Mouse (Mus musculus) left cerebral cortex, postnatal 36 days (tissue): ENCODE data around the gene Fkbp7. TPM values are rescaled to one million over a fixed set of nuclear protein-coding genes. Genes with fewer than 3 reads are reported as not detected.
A peak's percentile ranks its signal among the peaks of the same experiment; 100 is the strongest.
"Not testable (repeated sequence)": the region's sequence is repeated elsewhere in the genome, so short reads cannot be mapped to it uniquely, and the experiment has no call there.

Experiments used
- DNase-seq, 2 experiments: peaks; one replicate each; pipeline ENCODE4 v3.0.0; 2021 to 2022; ENCODE audit warnings: low spot score in 2 of 2, mixed read lengths in 1 of 2
- intact Hi-C: fragments of 180-260 bp; cut with DNase I; formaldehyde crosslinking; loops from one replicate; pipeline ENCODE4 v1.15.1; 2025
- total RNA-seq, 2 experiments: library from RNA; stranded (reverse); gene quantifications; 2 replicates each; pipeline ENCODE4 v1.2.3; 2021

Fkbp7 gene
- total RNA-seq, 2 experiments from 2014 or later, result 3.6 to 6.1 TPM

DNA sequence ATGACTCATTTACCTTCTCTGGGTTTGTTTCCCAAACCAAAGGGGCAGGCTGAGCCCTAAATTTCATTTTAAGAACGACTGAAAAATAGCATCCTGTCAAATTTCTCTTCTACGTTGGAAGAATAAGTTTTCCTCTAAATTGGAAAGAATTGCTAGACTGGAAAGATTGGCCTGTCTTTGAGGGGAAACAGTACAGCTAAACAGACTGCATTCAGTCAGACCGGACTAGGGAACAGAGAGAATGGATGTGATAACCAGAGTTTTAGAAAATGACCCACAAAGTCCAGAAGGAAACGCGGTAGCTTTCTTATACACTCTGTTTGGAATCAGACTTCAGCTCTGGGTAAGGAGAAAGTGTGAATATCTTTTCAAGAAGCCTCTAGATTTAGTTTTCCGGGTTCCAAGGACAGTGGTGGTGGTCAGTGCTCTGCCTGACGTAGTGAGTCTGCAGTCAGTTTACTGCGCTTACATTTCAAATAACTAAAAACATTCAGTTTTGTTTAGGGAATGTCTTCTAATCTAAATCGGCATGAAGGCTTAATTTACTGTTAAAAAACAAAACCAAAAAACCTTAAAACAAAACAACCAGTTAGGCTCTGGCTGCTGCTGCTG, 676 bp downstream of the Fkbp7 start:
- intact Hi-C loops, result loop anchor here (2.0 kb wide), 1 partner anchor 23 kb away; the partner anchor contains the start of genes Pjvk and Prkra
- DNase-seq, result no peak

DNA sequence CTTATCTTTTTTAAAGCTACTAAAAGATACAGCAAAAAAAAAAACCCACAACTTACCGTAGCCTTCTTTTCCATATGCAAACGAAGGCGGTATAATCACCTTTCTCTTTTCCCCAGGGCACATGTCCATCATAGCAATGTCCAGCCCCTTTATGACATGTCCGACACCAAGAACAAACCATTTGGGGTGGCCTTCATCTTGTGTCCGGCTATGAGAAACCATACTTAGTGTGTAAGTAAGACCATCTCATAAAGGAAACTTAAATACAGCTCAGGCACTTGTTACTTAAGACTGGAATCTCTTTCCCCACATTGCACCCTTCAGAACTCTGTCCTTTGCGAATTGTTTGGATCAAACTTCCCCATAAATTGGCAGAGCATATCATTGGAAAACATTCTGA, 1.3 kb downstream of the Fkbp7 start:
- intact Hi-C loops, result loop anchor here (2.0 kb wide), 1 partner anchor 23 kb away; the partner anchor contains the start of genes Pjvk and Prkra
- no peak for DNase-seq

DNA sequence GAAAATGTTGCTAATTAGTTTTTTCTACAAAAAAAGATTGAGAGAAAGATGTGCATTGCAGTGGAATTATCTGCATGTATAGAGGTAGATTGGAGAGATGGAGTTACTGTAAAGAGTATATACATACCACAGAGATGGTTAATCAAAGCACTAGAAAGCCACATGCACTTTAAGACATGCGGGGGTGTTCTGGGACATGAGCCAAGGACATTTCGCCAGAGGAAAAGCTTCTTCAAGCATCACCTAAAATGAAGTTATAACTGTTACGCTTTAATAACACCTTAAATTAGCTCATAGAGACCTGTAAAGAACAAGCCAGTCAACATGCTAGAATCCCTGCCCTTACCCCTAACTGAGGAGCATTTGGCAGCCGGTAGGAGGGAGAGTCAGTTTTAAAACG, 5.7 kb downstream of the Fkbp7 start:
- intact Hi-C loops, result no loop called here
- DNase-seq, result no peak

DNA sequence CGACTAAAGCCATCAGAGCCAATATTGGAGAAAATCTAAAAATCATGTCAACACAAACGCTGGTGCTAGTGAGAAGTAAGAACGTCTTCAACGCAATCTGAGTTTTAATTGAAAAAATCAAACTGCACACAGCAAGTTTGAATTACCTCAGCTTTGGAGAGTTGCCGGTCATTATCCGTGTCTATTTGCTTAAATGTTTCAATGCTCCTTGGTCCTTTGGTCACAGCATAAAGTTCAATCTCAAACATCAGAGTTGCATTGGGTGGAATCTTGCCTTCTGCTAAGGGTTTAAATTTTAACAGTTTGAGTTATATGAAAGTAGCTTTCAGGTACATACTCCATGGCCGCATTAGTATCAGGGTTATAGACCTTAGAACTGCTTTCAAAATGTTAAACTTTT, 7.4 kb downstream of the Fkbp7 start:
- DNase-seq, result no peak
- intact Hi-C loops, result no loop called here

DNA sequence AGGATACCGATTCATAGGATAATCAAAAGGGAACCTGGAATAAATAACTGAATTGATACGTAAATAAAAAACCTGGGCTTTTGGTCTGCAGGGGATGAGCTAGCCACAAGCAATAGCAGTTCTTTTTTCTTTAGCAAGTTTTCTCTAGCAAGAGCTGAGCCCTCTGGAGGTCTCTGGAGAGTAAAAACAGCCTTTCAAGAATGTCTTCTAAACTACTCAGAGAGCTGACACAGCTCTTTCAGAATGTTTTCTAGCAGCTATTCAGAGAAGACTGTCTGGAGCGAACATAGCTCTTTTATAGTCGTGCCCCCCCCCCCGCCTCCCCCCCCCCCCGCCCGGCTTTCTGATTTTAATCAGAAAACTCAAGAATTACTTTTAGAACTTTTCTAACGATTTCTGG, 13.5 kb downstream of the Fkbp7 start:
- intact Hi-C loops, result no loop called here
- no peak for DNase-seq

DNA sequence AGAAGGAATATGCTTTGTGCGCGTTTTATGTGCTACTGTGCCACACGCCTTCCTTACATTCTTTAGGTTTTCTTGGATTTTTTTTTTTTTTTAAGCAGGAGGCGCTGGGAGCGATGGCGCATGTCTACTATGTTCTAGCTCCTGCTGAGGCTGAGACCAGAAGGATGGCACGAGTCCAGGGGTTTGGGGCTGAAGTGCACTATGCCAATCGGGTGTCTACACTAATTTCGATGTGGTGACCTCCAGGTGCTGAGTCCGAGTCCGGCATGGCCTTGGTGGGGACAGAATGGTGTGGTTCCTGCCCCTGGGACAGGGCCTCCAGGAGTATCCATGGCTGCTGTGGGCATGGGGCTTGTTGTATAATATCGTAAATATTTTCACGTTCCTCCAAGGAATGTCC, 14.4 kb downstream of the Fkbp7 start:
- no peak for DNase-seq
- intact Hi-C loops, result no loop called here

DNA sequence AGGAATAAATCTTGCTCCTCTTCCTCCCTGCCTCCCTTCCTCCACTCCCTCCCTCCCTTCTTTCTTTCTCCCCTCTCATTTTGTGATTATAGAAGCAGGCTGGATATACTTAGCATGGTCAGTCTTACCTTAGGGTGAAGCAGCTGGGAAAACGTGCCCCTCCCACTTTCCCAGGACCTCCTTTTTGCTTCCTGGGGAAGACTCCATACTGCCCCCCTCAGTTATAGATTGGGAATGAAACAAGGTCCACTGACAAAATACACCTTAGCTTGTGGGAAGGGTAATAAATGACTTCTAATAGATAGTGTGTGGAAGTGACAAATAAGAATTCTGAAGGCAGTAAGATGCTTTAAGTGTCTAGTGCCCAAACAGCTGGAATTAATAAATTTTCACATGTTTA, 16.9 kb downstream of the Fkbp7 start:
- intact Hi-C loops, result no loop called here

DNA sequence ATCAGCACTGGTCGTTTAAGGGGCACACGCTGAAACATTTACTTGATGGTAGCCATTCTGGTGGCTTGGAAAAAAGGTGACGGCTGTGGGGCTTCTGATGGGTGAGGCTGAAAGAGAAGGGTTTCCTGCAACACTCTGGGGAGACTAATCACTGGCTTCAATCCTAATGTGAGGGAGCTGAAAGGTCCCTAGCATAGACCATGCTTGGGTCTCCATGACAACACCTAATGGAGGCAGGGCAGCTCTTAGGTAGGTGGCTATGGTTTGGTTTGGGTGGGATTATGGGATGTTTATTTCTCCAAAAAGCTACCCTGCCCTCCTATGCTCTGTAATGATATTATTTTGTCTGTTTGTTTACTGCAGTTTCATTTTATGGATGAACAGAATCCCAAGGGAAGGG, 17.5 kb downstream of the Fkbp7 start:
- no peak for DNase-seq
- intact Hi-C loops, result no loop called here

More for the DNA sequence above, 16.9 kb downstream of the Fkbp7 start:
- DNase-seq, result no peak

DNA sequence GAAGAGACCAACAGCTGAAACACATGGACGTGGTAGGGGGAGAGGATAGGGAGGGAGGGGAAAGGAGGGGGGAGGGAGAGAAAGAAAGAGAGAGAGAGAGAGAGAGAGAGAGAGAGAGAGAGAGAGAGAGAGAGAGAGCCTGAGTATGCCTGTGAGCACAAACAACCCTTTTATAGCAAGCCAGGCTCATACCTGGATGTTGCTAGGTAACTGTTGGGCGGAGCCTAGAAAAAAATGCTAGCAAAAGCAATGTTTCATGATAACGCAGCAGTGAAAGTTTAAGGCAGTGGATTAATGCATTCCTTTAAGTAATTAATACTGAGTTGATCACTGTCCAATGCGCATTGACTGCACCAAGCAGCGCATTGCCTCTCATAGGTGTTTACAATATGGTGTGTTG, 18.3 kb downstream of the Fkbp7 start:
- intact Hi-C loops, result no loop called here
- no peak for DNase-seq

DNA sequence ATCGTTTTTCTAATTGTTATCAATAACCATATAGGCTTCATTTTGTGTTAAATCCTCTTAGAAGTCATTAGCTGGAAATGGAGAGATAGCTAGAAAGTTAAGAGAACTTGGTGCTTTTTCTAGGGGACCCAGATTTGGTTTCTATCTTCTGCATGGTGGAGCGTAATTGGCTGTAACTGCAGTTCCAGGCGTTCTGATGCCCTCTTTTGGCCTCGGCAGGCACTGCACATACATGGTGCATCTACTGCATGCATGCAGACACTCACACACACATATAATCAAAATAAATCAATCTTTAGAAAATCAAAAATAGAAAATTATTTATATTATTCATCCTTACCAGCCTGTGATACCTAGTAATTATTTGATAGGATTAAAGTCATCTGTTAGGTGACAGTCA, 19.8 kb downstream of the Fkbp7 start:
- intact Hi-C loops, result no loop called here

DNA sequence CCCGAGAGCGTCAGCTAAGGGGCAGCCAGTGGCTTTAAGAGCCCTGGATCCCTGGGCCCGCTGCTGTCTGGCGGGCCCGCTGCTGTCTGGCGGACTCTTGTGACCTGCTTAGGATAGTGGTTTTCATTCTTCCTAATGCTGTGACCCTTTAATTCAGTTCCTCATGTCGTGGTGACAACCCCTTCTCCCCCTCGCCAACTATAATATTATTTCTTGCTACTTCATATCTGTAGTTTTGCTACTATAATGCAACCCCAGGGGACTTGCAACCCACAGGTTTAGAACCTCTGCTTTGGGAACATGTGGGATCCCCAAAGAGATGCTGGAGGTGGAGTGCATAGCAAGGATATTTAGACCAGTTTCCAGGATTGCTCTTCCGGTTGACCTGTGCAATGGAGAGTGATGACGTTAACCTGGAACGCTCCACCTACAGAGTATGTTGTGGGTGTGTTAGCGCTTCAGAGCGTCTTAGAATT, 24.2 kb downstream of the Fkbp7 start:
- intact Hi-C loops, result loop anchor here (2.0 kb wide), 1 partner anchor 24 kb away; the partner anchor contains the start of gene Fkbp7
- no peak for DNase-seq

More for the DNA sequence above, 19.8 kb downstream of the Fkbp7 start:
- no peak for DNase-seq

DNA sequence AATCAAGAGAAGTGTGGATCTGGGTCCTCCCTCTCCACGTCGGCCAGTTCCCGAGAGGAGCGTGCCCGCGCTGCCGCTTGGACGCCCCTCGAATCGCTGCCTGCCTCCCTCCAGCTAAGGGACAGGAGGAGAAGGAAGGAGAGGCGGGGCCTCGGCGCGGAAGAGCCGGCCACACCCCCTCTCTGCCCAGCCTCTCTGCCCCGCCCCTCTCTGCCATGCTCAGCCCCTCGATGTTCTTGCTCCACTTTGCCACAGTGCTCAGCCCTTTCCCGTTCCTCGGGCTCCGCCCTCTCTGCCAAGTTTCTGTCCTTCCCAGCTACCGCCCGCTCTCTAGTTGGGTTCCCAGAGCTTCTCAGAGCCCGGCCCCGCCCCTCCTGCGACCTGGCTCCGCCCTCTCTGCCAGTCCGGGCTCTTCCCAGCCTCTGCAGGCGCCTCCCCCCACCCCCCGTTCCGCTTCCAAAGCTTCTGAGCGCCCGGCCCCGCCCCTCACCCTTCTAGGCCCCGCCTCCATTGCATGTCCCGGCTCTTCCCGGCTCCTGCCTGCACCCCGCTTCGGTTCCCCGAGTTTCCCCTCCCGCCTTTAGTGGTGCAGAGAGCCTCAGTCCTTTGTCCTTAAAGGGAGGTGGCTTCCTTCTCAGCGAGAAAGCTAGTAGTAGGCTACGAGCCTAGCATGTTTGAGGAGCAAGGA, 24.9 kb downstream of the Fkbp7 start, which contains the start of the genes Prkra and Pjvk:
Gene Prkra (minus strand): TSS at position 133 of the 688 bp plus-strand sequence.
Gene Pjvk (plus strand): TSS at position 594 of the 688 bp plus-strand sequence.
- intact Hi-C loops, result loop anchor here (2.0 kb wide), 1 partner anchor 25 kb away; the partner anchor contains the start of gene Fkbp7
- peak; percentile 91 to 92 for DNase-seq

DNA sequence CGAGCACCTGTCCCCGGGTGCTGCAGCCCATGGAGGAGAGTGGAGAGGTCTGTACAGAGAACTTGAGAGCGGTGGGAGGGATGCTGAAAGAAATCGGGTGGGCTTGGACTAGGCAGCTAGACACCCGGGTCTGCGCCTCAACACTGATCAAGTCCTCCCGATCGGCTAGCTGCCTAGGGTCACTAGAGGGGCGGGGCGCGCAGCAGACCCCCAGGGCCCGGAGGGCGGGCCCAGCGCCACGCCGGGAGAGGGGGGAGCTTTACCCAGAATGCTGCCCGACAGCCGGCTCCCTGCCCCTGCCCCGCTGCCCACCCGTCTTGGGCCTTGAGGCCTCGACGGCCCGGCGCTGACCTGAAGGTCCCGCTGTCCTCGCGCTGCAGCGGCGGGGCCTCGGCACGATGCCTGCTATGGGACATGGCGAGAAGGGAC, 25.5 kb downstream of the Fkbp7 start:
- DNase-seq, result peak in 1 of 2 experiments; percentile 9

DNA sequence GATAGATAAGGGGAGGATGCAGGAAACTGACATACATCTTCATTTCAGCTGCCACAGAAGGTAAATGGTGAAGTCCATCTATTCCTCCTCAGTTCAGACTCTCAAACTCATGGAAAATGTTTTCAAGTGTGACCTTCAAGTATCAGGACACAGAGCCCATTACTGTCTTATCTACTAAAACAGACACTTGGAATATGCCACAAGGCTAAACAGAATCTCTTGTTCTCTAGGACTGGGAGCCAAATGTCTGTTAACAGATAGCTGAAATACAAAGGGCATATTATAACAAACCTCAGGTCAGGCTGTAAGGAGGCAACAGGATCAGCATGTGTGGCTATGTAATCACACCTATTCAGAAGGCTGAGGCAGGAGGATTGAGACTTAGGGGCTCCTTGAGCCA, 29.1 kb downstream of the Fkbp7 start:
- intact Hi-C loops, result no loop called here
- no peak for DNase-seq

More for the DNA sequence above, 25.5 kb downstream of the Fkbp7 start:
- intact Hi-C loops, result no loop called here

DNA sequence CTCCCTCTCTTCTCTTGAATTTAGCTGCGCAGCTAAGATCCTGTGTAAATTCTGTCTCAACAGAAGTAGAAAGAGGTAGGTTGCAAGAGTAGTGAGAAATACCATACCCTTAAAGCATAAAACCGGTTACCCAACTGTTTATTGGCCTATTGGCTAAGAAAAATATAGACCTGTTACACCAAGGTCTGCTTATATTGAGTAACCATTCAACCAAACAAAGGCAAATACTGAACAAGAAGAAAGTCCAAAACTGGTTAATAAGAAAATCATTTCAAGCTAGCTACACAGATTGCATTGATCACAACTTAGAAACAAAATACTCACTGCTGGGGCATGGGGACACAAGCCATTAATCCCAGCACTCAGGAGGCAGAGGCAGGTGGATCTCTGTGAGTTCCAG, 33.3 kb downstream of the Fkbp7 start:
- intact Hi-C loops, result no loop called here
- DNase-seq, result no peak

DNA sequence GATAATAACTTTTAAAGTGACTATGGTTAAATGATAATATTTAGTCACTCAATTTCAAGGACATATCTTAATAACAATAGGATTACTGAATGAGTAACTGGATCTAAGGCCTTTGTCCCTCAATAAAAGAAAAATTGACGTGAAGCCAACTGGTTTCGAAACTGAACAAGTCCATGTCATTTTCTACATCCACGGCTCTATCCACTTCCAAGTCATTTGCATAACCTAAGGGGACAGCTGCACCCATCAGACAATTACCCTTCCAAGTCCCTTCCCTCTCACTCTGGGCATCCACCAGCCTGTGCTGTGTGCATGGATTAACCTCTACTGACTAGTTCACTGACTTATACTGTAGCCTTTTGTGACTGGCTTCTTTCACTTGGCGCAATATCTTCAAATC, 41.3 kb downstream of the Fkbp7 start:
- intact Hi-C loops, result no loop called here
- no peak for DNase-seq

DNA sequence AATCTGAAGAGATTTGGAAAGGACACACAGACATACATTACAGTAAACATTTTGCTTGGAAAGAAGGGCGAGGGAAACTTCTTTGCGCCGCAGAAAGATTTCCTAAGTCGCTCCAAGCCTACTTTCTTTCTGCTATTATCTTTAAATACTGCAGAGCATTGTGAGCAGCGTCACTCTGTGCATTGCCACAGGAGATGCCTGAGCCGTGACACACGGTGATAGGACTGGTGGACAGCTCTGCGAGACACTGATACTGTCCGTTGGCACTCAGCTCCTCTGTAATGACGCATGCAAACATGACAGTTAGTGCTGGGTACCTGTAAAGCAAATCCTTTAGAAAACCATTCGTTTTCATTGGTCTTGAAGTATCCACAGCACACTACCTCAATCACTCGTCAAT, 42.6 kb downstream of the Fkbp7 start:
- DNase-seq, result no peak
- intact Hi-C loops, result no loop called here

DNA sequence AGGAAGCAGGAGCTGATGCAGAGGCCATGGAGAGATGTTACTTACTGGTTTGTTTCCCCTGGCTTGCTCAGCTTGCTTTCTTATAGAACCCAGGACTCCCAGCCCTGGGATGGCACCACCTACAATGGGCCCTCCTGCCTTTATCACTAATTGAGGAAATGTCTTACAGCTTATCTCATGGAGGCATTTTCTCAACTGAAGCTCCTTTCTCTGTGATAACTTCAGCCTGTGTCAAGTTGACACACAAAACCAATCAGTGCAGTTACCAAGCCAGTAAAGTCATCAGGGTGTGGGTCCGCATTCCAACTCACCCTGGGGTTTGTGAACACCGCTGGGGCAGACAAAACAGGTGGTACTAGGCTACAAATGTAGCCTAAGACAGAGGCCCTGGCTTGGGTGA, 50.6 kb downstream of the Fkbp7 start:
- DNase-seq, intact Hi-C loops: not testable (repeated sequence)

DNA sequence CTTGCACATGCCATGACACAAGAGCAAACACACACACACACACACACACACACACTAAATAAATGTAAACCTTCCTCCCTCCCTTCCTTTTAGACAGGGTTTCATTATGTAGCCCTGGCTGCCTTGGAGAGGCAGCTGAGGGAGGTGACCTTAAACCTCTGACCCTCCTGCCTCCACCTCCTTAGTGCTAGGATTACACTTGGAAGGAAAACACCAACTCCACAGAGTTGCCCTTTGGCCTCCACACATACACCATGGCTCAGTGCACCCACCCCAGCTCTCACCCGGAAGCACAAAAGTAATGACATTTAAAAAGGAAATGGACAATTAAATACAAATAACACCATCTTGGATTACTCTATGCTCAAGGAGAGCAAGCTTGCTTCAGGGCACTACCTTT, 51.2 kb downstream of the Fkbp7 start:
- DNase-seq, result no peak
- intact Hi-C loops, result no loop called here

DNA sequence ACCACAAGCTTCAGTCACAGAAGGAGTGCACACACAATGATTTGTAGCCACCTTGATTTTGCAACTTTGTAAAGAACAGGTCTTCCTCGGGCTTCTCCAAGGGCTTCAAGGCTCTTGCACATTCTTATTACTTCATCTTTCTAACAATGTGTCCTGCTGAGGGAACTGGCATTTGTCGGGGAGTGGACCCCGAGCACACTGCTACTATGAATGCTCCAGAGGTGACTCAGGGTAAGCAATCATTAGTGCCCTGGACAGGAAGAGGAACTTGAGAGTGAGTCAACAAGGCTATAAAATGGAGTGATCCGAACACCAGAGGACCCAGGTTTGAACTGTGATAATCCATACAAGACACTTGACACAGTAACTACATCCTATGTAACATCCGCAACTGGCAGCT, 52.7 kb downstream of the Fkbp7 start:
- no peak for DNase-seq
- intact Hi-C loops, result no loop called here

DNA sequence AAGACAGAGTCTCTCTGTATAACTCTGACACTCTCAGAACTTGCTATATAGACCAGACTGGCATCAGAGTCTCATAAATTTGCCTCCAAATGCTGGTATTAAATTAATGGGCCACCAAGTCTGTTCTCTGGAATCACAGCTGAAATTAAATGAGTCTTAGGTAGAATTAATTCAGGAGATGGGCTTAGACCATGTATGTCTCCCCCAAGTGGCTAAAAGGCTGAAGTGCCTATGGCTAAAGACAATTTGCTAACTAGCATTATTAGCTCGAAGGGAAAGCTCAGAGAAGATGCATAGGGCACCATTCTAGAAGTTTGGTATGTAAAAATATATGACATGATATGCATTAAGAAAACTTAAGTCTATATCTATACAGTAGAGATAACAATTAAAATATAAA, 54.8 kb downstream of the Fkbp7 start:
- intact Hi-C loops, result no loop called here
- no peak for DNase-seq
